Mouse (Mus musculus): ENCODE measurements at regions not wholly inside any gene's neighbourhood (a gene's known extent, or its start where the extent isn't known, plus 50 kb on each side); places are given as distances from the start of the nearest gene placed in this dataset.

- 10% methylated on average over 11 of the region's 11 CpGs for WGBS
- Histone ChIP-seq H3K27ac (peak overlapping the region; percentile 96), H3K9me3 (no peaks in the 10 kb centered on the region), H3K4me2 (peak overlapping the region; percentile 79; the same call in 1 of the 2 replicates), H3K36me3 (no peaks in the 10 kb centered on the region), H3K27me3 (no peaks in the 10 kb centered on the region), H3K4me1 (peaks cover 55% of the 10 kb centered on the region), H3K4me3 (no peak overlapping the region), H3K9ac (no peak overlapping the region)
- ATAC-seq (ENCODE audit: insufficient number of reproducible peaks, low FRiP score, low TSS enrichment, low read depth): no peak
These were observed 97.2 kb downstream of the Cstad start for GRCm38 (mm10) chr2:30691857-30692560.

- Histone ChIP-seq H3K4me3 (no peak overlapping the region), H3K36me3 (no peaks in the 10 kb centered on the region), H3K4me2 (no peak overlapping the region), H3K4me1 (peaks cover 61% of the 10 kb centered on the region), H3K9ac (no peak overlapping the region), H3K9me3 (no peaks in the 10 kb centered on the region), H3K27me3 (no peaks in the 10 kb centered on the region), H3K27ac (peak overlapping the region; percentile 96)
- WGBS: 86% methylated on average over 17 of the region's 17 CpGs
- no peak for ATAC-seq (ENCODE audit: insufficient number of reproducible peaks, low FRiP score, low TSS enrichment, low read depth)
These were observed 96.4 kb downstream of the Cstad start for GRCm38 (mm10) chr2:30690925-30691856.

GRCm38 (mm10) chr2:30690307-30690706 is 95.5 kb downstream of the Cstad start:
- peak overlapping the region; percentile 71 for H3K27ac ChIP-seq
- WGBS: 76% methylated on average over 11 of the region's 11 CpGs
- no peaks in the 10 kb centered on the region for H3K9me3 ChIP-seq
- no peak overlapping the region for H3K4me3 ChIP-seq
- no peaks in the 10 kb centered on the region for H3K27me3 ChIP-seq
- H3K4me1 ChIP-seq: peaks cover 61% of the 10 kb centered on the region
- no peak for ATAC-seq (ENCODE audit: insufficient number of reproducible peaks, low FRiP score, low TSS enrichment, low read depth)
- no peak overlapping the region for H3K4me2 ChIP-seq
- H3K36me3 ChIP-seq: no peaks in the 10 kb centered on the region
- H3K9ac ChIP-seq: no peak overlapping the region

DNA sequence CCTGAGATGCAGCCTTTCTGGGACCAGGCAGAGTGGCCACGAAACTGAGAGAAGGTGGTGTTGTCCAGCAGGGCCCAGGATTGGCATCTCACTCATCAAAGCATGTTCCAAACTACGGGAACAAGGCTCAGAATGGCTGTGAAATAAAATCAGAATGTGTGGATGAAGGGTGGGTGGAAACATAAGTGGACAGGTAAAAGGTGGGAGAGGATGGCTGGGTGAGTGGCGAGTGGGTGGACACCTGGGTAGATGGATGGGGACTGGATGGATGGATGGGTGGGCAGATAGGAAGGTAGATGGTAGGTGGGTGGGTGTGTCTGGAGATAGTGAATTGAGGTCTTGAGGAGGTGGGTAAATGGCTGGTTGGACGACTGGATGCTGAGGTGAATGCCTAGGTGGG is 93.6 kb downstream of the Cstad start:
- H3K9me3 ChIP-seq: no peaks in the 10 kb centered on the region
- WGBS: 85% methylated on average over 4 of the region's 4 CpGs
- no peak overlapping the region for H3K9ac ChIP-seq
- H3K36me3 ChIP-seq: no peaks in the 10 kb centered on the region
- H3K4me1 ChIP-seq: peaks cover 54% of the 10 kb centered on the region
- ATAC-seq (ENCODE audit: insufficient number of reproducible peaks, low FRiP score, low TSS enrichment, low read depth): no peak
- H3K27ac ChIP-seq: 0 out of 2 replicates have a peak overlapping the region, but pooled peaks have one; percentile 88
- H3K27me3 ChIP-seq: no peaks in the 10 kb centered on the region
- no peak overlapping the region for H3K4me2 ChIP-seq
- H3K4me3 ChIP-seq: no peak overlapping the region

GRCm38 (mm10) chr2:30687121-30687551 is 92.3 kb downstream of the Cstad start:
- Histone ChIP-seq H3K4me3 (no peak overlapping the region; the same call in 1 of the 2 replicates), H3K36me3 (no peaks in the 10 kb centered on the region), H3K4me2 (peak overlapping the region; percentile 35), H3K27me3 (no peaks in the 10 kb centered on the region), H3K9me3 (no peaks in the 10 kb centered on the region), H3K4me1 (peaks cover 44% of the 10 kb centered on the region), H3K27ac (peak overlapping the region; percentile 88), H3K9ac (no peak overlapping the region; the same call in 1 of the 2 replicates)
- peak; percentile 49; the same call in 1 of the 2 replicates for ATAC-seq (ENCODE audit: insufficient number of reproducible peaks, low FRiP score, low TSS enrichment, low read depth)
- WGBS: 1% methylated on average over 23 of the region's 23 CpGs

GRCm38 (mm10) chr2:30686359-30686758 is 91.5 kb downstream of the Cstad start:
- ATAC-seq (ENCODE audit: insufficient number of reproducible peaks, low FRiP score, low TSS enrichment, low read depth): peak; percentile 4; the same call in 1 of the 2 replicates
- Histone ChIP-seq H3K27ac (peak overlapping the region; percentile 88), H3K9ac (no peak overlapping the region), H3K27me3 (no peaks in the 10 kb centered on the region), H3K4me3 (no peak overlapping the region), H3K36me3 (no peaks in the 10 kb centered on the region), H3K9me3 (no peaks in the 10 kb centered on the region), H3K4me1 (peaks cover 37% of the 10 kb centered on the region), H3K4me2 (no peak overlapping the region)
- 78% methylated on average over 6 of the region's 6 CpGs for WGBS

GRCm38 (mm10) chr2:30685137-30685860 is 90.5 kb downstream of the Cstad start:
- peaks cover 37% of the 10 kb centered on the region for H3K4me1 ChIP-seq
- no peaks in the 10 kb centered on the region for H3K9me3 ChIP-seq
- H3K36me3 ChIP-seq: no peaks in the 10 kb centered on the region
- H3K27me3 ChIP-seq: no peaks in the 10 kb centered on the region
- no peak overlapping the region for H3K4me2 ChIP-seq
- WGBS: 43% methylated on average over 10 of the region's 10 CpGs
- no peak overlapping the region for H3K4me3 ChIP-seq
- no peak for ATAC-seq (ENCODE audit: insufficient number of reproducible peaks, low FRiP score, low TSS enrichment, low read depth)
- no peak overlapping the region for H3K9ac ChIP-seq
- peak overlapping the region; percentile 88 for H3K27ac ChIP-seq

DNA sequence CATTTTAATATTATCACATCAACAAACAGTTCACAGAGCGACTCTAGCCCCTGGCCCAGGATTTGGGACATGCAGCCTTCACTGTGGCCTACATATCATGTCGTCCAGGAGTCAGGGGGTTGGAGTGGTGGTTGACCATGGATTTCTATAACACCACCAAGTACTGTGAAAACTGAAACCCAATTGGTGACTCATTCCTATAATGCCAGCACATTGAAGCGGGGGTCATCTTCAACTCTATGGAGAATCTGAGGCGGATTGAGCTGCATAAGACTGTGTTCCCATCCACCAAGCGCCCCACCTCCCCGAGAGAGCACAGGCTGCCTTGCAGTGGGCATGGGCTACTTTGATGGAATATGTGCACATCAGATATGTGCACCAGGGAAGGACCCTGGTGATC is 89.6 kb downstream of the Cstad start:
- peaks cover 33% of the 10 kb centered on the region for H3K4me1 ChIP-seq
- H3K9me3 ChIP-seq: 0 out of 2 replicates have a peak, but pooled peaks cover 5% of the 10 kb centered on the region
- no peak overlapping the region for H3K4me2 ChIP-seq
- peak overlapping the region; percentile 88 for H3K27ac ChIP-seq
- H3K4me3 ChIP-seq: no peak overlapping the region
- H3K9ac ChIP-seq: no peak overlapping the region
- ATAC-seq (ENCODE audit: insufficient number of reproducible peaks, low FRiP score, low TSS enrichment, low read depth): no peak
- no peaks in the 10 kb centered on the region for H3K36me3 ChIP-seq
- 88% methylated on average over 6 of the region's 6 CpGs for WGBS
- H3K27me3 ChIP-seq: no peaks in the 10 kb centered on the region

GRCm38 (mm10) chr2:30682146-30682825 is 87.4 kb downstream of the Cstad start:
- H3K9ac ChIP-seq: no peak overlapping the region
- peaks cover 35% of the 10 kb centered on the region for H3K4me1 ChIP-seq
- H3K9me3 ChIP-seq: 0 out of 2 replicates have a peak, but pooled peaks cover 5% of the 10 kb centered on the region
- no peaks in the 10 kb centered on the region for H3K36me3 ChIP-seq
- no peak overlapping the region for H3K27ac ChIP-seq
- no peaks in the 10 kb centered on the region for H3K27me3 ChIP-seq
- no peak for ATAC-seq (ENCODE audit: insufficient number of reproducible peaks, low FRiP score, low TSS enrichment, low read depth)
- no peak overlapping the region for H3K4me3 ChIP-seq
- no peak overlapping the region for H3K4me2 ChIP-seq
- WGBS: 64% methylated on average over 5 of the region's 5 CpGs

GRCm38 (mm10) chr2:30681642-30682041 is 86.8 kb downstream of the Cstad start:
- H3K36me3 ChIP-seq: no peaks in the 10 kb centered on the region
- no peak overlapping the region for H3K4me3 ChIP-seq
- H3K4me2 ChIP-seq: no peak overlapping the region
- 0 out of 2 replicates have a peak, but pooled peaks cover 5% of the 10 kb centered on the region for H3K9me3 ChIP-seq
- no peak for ATAC-seq (ENCODE audit: insufficient number of reproducible peaks, low FRiP score, low TSS enrichment, low read depth)
- H3K27me3 ChIP-seq: no peaks in the 10 kb centered on the region
- no peak overlapping the region for H3K27ac ChIP-seq
- no peak overlapping the region for H3K9ac ChIP-seq
- peaks cover 35% of the 10 kb centered on the region for H3K4me1 ChIP-seq
- WGBS: 59% methylated on average over 2 of the region's 2 CpGs

DNA sequence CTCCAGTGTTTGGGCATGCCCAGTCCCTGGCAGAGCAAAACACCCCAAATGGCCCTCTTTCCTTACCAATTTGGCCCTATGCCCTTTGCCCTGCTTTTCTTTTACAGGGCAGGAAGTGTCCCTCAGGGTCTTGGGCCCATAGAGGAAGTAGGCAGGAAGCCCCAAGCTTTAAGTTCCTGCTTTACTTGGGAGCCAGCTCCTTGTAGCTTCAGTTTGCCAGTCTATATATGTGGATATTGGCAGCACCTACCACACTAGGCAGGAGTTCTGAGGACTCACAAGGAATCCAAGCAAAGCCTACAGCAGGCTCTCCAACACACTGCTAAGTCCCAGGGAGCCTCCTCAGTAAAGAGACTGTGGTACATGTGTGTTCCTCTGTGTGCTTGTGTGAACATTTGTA is 84.2 kb downstream of the Cstad start:
- H3K27me3 ChIP-seq: no peaks in the 10 kb centered on the region
- H3K4me2 ChIP-seq: no peak overlapping the region
- no peak overlapping the region for H3K4me3 ChIP-seq
- no peak overlapping the region for H3K9ac ChIP-seq
- H3K4me1 ChIP-seq: peaks cover 18% of the 10 kb centered on the region
- ATAC-seq (ENCODE audit: insufficient number of reproducible peaks, low FRiP score, low TSS enrichment, low read depth): no peak
- H3K36me3 ChIP-seq: no peaks in the 10 kb centered on the region
- H3K27ac ChIP-seq: no peak overlapping the region
- 0 out of 2 replicates have a peak, but pooled peaks cover 5% of the 10 kb centered on the region for H3K9me3 ChIP-seq
